Mouse (Mus musculus): ENCODE measurements around the gene Hectd4.

Hectd4 gene

GRCm38 (mm10) chr5:121230811-121231210, 10.8 kb downstream of the Hectd4 start:
- DNase-seq (ENCODE audit: inconsistent age in 2 of 2, low spot score in 1 of 2), result no peak

- no peak for DNase-seq (ENCODE audit: inconsistent age in 2 of 2, low spot score in 1 of 2)
Measured at GRCm38 (mm10) chr5:121232789-121233188, 12.8 kb downstream of the Hectd4 start.

- DNase-seq (ENCODE audit: inconsistent age in 2 of 2, low spot score in 1 of 2), result no peak
Measured at GRCm38 (mm10) chr5:121233726-121234125, 13.7 kb downstream of the Hectd4 start.

GRCm38 (mm10) chr5:121236171-121236570, 16.2 kb downstream of the Hectd4 start:
- DNase-seq (ENCODE audit: inconsistent age in 2 of 2, low spot score in 1 of 2), result no peak

GRCm38 (mm10) chr5:121238208-121238607, 18.2 kb downstream of the Hectd4 start:
- DNase-seq (ENCODE audit: inconsistent age in 2 of 2, low spot score in 1 of 2), result no peak

- no peak for DNase-seq (ENCODE audit: inconsistent age in 2 of 2, low spot score in 1 of 2)
Measured at GRCm38 (mm10) chr5:121239846-121240245, 19.8 kb downstream of the Hectd4 start.

GRCm38 (mm10) chr5:121241182-121241581, 21.2 kb downstream of the Hectd4 start:
- DNase-seq (ENCODE audit: inconsistent age in 2 of 2, low spot score in 1 of 2), result no peak

GRCm38 (mm10) chr5:121242261-121242660, 22.2 kb downstream of the Hectd4 start:
- DNase-seq (ENCODE audit: inconsistent age in 2 of 2, low spot score in 1 of 2), result no peak

GRCm38 (mm10) chr5:121242701-121243100, 22.7 kb downstream of the Hectd4 start:
- DNase-seq (ENCODE audit: inconsistent age in 2 of 2, low spot score in 1 of 2), result no peak

GRCm38 (mm10) chr5:121243676-121244364, 23.8 kb downstream of the Hectd4 start:
- no peak for DNase-seq (ENCODE audit: inconsistent age in 2 of 2, low spot score in 1 of 2)

GRCm38 (mm10) chr5:121244365-121244731, 24.3 kb downstream of the Hectd4 start:
- DNase-seq (ENCODE audit: inconsistent age in 2 of 2, low spot score in 1 of 2), result no peak

GRCm38 (mm10) chr5:121245201-121245600, 25.2 kb downstream of the Hectd4 start:
- no peak for DNase-seq (ENCODE audit: inconsistent age in 2 of 2, low spot score in 1 of 2)

- no peak for DNase-seq (ENCODE audit: inconsistent age in 2 of 2, low spot score in 1 of 2)
Measured at GRCm38 (mm10) chr5:121248766-121249394, 28.9 kb downstream of the Hectd4 start.

- no peak for DNase-seq (ENCODE audit: inconsistent age in 2 of 2, low spot score in 1 of 2)
Measured at GRCm38 (mm10) chr5:121249693-121250092, 29.7 kb downstream of the Hectd4 start.

GRCm38 (mm10) chr5:121251813-121252212, 31.8 kb downstream of the Hectd4 start:
- peak; percentile 77 to 93 for DNase-seq (ENCODE audit: inconsistent age in 2 of 2, low spot score in 1 of 2)

GRCm38 (mm10) chr5:121253816-121254497, 33.9 kb downstream of the Hectd4 start:
- DNase-seq (ENCODE audit: inconsistent age in 2 of 2, low spot score in 1 of 2), result no peak

GRCm38 (mm10) chr5:121254977-121255376, 35.0 kb downstream of the Hectd4 start:
- no peak for DNase-seq (ENCODE audit: inconsistent age in 2 of 2, low spot score in 1 of 2)

- no peak for DNase-seq (ENCODE audit: inconsistent age in 2 of 2, low spot score in 1 of 2)
Measured at GRCm38 (mm10) chr5:121261806-121262205, 41.8 kb downstream of the Hectd4 start.

GRCm38 (mm10) chr5:121262415-121262814, 42.4 kb downstream of the Hectd4 start:
- DNase-seq (ENCODE audit: inconsistent age in 2 of 2, low spot score in 1 of 2), result no peak

- no peak for DNase-seq (ENCODE audit: inconsistent age in 2 of 2, low spot score in 1 of 2)
Measured at GRCm38 (mm10) chr5:121264593-121264992, 44.6 kb downstream of the Hectd4 start.

GRCm38 (mm10) chr5:121266741-121267382, 46.8 kb downstream of the Hectd4 start:
- DNase-seq (ENCODE audit: inconsistent age in 2 of 2, low spot score in 1 of 2), result peak; percentile 34 to 82

GRCm38 (mm10) chr5:121271046-121271445, 51.0 kb downstream of the Hectd4 start:
- no peak for DNase-seq (ENCODE audit: inconsistent age in 2 of 2, low spot score in 1 of 2)
